Mouse (Mus musculus) cerebellum, adult 2 months (tissue): ENCODE data around the gene Pak3. TPM values are rescaled to one million over a fixed set of nuclear protein-coding genes. Genes with fewer than 3 reads are reported as not detected.

Experiments used
- DNase-seq, 2 experiments: peaks; one replicate each; pipeline ENCODE4 v3.0.0; 2021
- H3K27ac ChIP-seq: fragments of 200-500 bp; 2 replicates; pipeline ENCODE4 v1.5.1; 2012; ENCODE audit warnings: low read length, control low read depth, inconsistent platforms; ENCODE audit not compliant: insufficient read depth
- H3K27me3 ChIP-seq: fragments of 200-500 bp; 2 replicates; pipeline ENCODE4 v1.6.1; 2012; ENCODE audit warnings: inconsistent platforms, mild to moderate bottlenecking, low read length, moderate library complexity; ENCODE audit not compliant: control insufficient read depth, insufficient read depth
- H3K4me1 ChIP-seq: fragments of 200-500 bp; 2 replicates; pipeline ENCODE4 v1.6.1; 2011; ENCODE audit warnings: low read length; ENCODE audit not compliant: control insufficient read depth, insufficient read depth
- H3K4me3 ChIP-seq: fragments of 200-500 bp; replicated peaks from 2 replicates; pipeline ENCODE3; 2011; ENCODE audit warnings: mild to moderate bottlenecking, low read depth, low read length, control low read depth; ENCODE audit not compliant: insufficient read depth
- CTCF ChIP-seq: fragments of 200-500 bp; IDR thresholded peaks from 2 replicates; pipeline ENCODE4 v1.5.1; 2011; ENCODE audit warnings: low read depth, mild to moderate bottlenecking, control low read depth, low read length, moderate library complexity, borderline replicate concordance; ENCODE audit not compliant: insufficient read depth
- POLR2A ChIP-seq: fragments of 200-500 bp; IDR thresholded peaks from 2 replicates; pipeline ENCODE4 v1.6.1; 2011; ENCODE audit warnings: low read length, control low read depth, borderline replicate concordance; ENCODE audit not compliant: insufficient read depth
- WGBS: fragments of 180-500 bp; shearing (Covaris S2); methylation state at CpG from one replicate; pipeline ENCODE4 v1.1.7; 2018; 5-methylcytosine and 5-hydroxymethylcytosine counted together
- polyA plus RNA-seq: library from polyadenylated mRNA; depleted of rRNA; stranded (reverse); fragments of >200 nt; gene quantifications from 2 replicates; pipeline ENCODE4 v1.2.3, GENCODE M21; 2012; rRNA removed

Gene Pak3
- polyA plus RNA-seq, 1 experiment, result 14.9 TPM

DNA sequence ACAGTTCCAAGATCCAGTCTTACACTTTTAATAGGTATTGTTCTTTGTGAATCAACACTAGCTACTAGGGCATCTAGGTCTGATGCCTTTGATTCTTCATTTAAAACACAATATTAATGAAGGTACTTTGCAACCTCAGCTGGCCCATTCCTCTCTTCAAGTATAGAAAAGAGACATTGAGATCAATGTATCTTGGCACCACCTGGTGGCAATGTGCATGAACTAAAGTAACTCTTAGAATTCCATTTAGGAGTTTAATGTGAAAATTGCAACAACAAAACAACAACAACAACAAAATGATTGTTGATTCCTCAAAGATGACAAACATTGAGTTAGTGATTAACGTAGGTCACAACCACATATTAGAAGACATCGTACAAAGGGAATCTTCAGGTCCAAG lies 300.6 kb downstream of the Pak3 start:
- no peak for TF ChIP-seq CTCF
- TF ChIP-seq POLR2A, result no peak
- 97% methylated on average over 2 of the region's 2 CpGs for WGBS
- Histone ChIP-seq H3K27me3 (no peaks in the 10 kb centered on the region), H3K4me1 (no peaks in the 10 kb centered on the region), H3K27ac (no peak overlapping the region), H3K4me3 (no peak overlapping the region)
- no peak for DNase-seq

DNA sequence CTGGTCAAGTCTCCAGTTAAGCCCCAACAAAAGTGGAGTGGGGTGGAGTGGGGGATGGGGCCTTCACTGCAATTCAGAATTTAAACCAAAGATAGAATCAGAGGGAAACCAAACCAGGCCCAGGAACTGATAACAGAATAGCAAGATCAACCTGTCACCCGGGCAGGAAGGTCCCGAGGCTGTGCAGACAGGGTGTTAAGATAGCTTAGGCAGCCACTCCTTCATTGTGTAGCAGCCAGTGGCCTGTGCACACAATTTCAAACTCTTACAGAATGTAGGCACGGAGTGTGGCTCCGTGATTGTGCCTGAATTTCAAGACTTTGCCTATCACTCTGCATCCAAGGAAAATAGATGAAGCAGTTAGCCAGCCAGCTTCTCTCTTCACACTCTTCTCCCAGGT lies 308.1 kb downstream of the Pak3 start:
- no peaks in the 10 kb centered on the region for H3K4me1 ChIP-seq
- no peaks in the 10 kb centered on the region for H3K27me3 ChIP-seq
- TF ChIP-seq CTCF (no peak), POLR2A (no peak)
- DNase-seq, result no peak
- 80% methylated on average over 4 of the region's 4 CpGs for WGBS
- no peak overlapping the region for H3K4me3 ChIP-seq
- no peak overlapping the region for H3K27ac ChIP-seq

DNA sequence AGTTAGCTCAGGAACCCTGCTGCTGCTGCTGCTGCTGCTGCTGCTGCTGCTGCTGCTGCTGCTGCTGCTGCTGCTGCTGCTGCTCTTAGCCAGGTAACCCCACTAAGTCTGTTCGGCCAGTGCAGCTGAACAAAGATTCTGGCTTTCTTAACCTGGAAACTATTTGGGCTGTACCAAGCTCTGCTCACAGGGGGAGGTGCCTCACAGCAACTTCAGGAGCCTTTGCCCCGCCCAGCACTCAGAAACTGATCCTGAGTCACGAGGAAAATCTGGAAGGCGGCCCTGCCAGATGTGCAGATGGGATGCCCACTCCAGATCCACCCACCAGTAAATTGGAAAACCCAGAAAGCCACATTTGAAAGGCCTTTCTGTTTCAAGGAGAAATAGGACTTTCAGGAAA lies 308.8 kb downstream of the Pak3 start, which contains the start of gene Capn6:
TSS of gene Capn6 (minus strand) at position 203 of the 400 bp plus-strand sequence.
- WGBS, result 61% methylated on average over 4 of the region's 4 CpGs
- DNase-seq, result no peak
- no peak within 1 kb of the TSS for H3K27ac ChIP-seq
- TF ChIP-seq CTCF, result no peak
- TF ChIP-seq POLR2A, result no peak
- H3K27me3 ChIP-seq, result no peaks in the 10 kb centered on the region
- H3K4me1 ChIP-seq, result no peaks in the 10 kb centered on the region
- no peak within 1 kb of the TSS for H3K4me3 ChIP-seq

DNA sequence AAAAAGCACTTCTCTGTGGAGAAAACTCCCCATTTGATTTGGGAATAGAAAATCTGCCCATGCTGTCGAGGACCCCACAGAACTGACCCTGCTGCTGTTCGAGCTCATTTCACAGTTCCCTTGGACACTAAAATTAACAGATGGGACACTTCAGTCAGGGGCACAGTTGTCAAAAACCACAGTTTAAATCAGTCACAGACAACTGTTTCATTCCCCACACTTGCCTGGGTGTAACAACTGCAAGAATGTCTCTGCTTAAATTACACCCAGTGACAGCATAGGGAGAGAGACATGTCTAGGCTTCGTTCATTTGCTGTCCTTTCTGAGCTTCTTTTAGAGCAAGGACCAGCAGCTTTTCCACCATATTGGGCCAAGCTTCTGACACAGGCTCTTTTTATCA lies 328.2 kb downstream of the Pak3 start:
- TF ChIP-seq CTCF (no peak), POLR2A (no peak)
- Histone ChIP-seq H3K27ac (no peak overlapping the region), H3K4me3 (no peak overlapping the region), H3K27me3 (no peaks in the 10 kb centered on the region), H3K4me1 (no peaks in the 10 kb centered on the region)
- 66% methylated on average over 3 of the region's 3 CpGs for WGBS
- no peak for DNase-seq

Other genes starting within 250 kb of the Pak3 start
- gene Chrdl1, start 124.3 kb upstream of the Pak3 start, polyA plus RNA-seq, result 3.6 and 4.4 TPM in 2 replicates